Mouse (Mus musculus) bone marrow, adult 2 months (tissue): ENCODE measurements around the gene Slc35e3.

Source experiments
- CTCF ChIP-seq: fragments of 200-500 bp; IDR thresholded peaks from 2 replicates; pipeline ENCODE4 v1.5.1; 2011; ENCODE audit warnings: low read length, control low read depth; ENCODE audit not compliant: control insufficient read depth, insufficient read depth
- POLR2A ChIP-seq: fragments of 200-500 bp; IDR thresholded peaks from 2 replicates; pipeline ENCODE4 v1.6.1; 2011; ENCODE audit warnings: low read depth, mild to moderate bottlenecking, control low read depth, low read length, borderline replicate concordance; ENCODE audit not compliant: control insufficient read depth

DNA sequence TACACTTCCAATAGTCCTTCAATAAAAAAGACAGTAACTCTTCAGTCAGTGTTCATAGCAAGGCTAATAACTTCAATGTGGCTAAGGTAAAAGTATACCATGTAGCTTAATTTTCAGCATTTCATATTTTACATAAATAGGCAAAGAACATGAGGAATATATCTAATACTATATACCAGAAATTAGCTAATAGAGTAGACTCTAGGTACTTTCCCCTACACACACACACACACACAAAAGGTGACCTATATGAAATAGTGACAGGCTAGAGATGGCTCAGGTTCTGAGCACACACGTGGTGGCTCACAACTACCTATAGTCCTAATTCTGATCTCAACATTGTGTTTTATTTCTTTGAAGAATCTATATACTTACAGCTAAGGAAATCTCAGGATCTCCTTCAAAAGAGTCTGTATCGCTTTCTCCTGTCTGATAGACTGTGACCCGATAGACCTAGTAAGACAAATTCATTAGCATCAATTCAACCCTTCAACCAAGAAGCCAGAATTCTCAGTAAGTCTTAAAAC lies 55.3 kb downstream of the Slc35e3 start:
- TF ChIP-seq POLR2A, result no peak
- TF ChIP-seq CTCF, result no peak
